Mouse (Mus musculus) liver, postnatal 0 days (tissue): ENCODE measurements around the gene Ttc9b.

Source experiments
- CTCF ChIP-seq: sonication (generic); IDR thresholded peaks from 2 replicates; pipeline ENCODE4 v1.5.1; 2016; ENCODE audit warnings: antibody characterized with exemption, low read depth
- EP300 ChIP-seq: IDR thresholded peaks from 2 replicates; pipeline ENCODE4 v1.6.1; 2016; ENCODE audit warnings: antibody characterized with exemption, low read depth, mild to moderate bottlenecking

- TF ChIP-seq CTCF (no peak), EP300 (no peak)
Measured at GRCm38 (mm10) chr7:27675222-27675612, 21.5 kb downstream of the Ttc9b start.
